In genomic region chr12:10357756-10358155, GRCm38 (mm10) we compare ENCODE assay signal across 25 mouse cellular contexts. TPM values are rescaled to one million over a fixed set of nuclear protein-coding genes. Genes with fewer than 3 reads are reported as not detected.
DNase-seq lines count a peak whose midpoint lies in the region; TF ChIP-seq lines count a peak whose summit lies in the region.
"Had no signal": no experiment of that assay in that cellular context is flagged by ENCODE, and none has a peak within 500 bp of the region (broad histone marks: within the 10 kb centered on the region; RNA-seq: fewer than 3 reads in every experiment).

No protein-coding gene starts in this region.

- no peak overlapping the region for H3K4me3 ChIP-seq in kidney, adult 2 months (ENCODE audit: insufficient read depth, low read depth, low read length)
- H3K4me3 ChIP-seq: embryonic facial prominence, embryonic 15.5 days; erythroblast, embryonic 14.5 days; forebrain, embryonic 15.5 days; gastrocnemius, adult 2 months; heart, embryonic 13.5 days; hindbrain, embryonic 15.5 days had no signal

- peak; percentile 61 for DNase-seq in embryo, embryonic 10 days (ENCODE audit: low spot score)
- DNase-seq in embryo, embryonic 9.5 days (ENCODE audit: extremely low spot score): peak; percentile 6
- peak; percentile 20 for DNase-seq in forelimb bud, embryonic 11.5 days (ENCODE audit: low read depth, low spot score)
- DNase-seq in kidney, adult 2 months: no peak
- no peak for DNase-seq in frontal cortex, adult 2 months (ENCODE audit: extremely low spot score in 1 of 2, low spot score in 1 of 2)
- DNase-seq in gastrocnemius, adult 18-20 months (ENCODE audit: low spot score): no peak
- DNase-seq: adrenal gland, adult 2 months; cerebellum, adult 11-12 months; cerebellum, adult 9-10 months; cerebellum, postnatal 36 days; gastrocnemius, adult 2 months; gastrocnemius, postnatal 36 days; heart, adult 11 months; heart, postnatal 36 days had no signal

- TF ChIP-seq CTCF in kidney, adult 2 months (conservative IDR thresholded peaks at IDR 0.05; ENCODE audit: insufficient read depth, insufficient read length, low read depth, low read length): no peak

- no peaks in the 10 kb centered on the region for H3K4me1 ChIP-seq in kidney, adult 2 months (ENCODE audit: control insufficient read depth, insufficient read depth, low read length)
- H3K4me1 ChIP-seq: embryonic facial prominence, embryonic 15.5 days; forebrain, embryonic 15.5 days; heart, embryonic 13.5 days; hindbrain, embryonic 15.5 days had no signal

- H3K36me3 ChIP-seq in kidney, adult 2 months (ENCODE audit: control insufficient read depth, insufficient read depth, low read length): no peaks in the 10 kb centered on the region
- H3K36me3 ChIP-seq: embryonic facial prominence, embryonic 15.5 days; forebrain, embryonic 15.5 days; heart, embryonic 13.5 days; hindbrain, embryonic 15.5 days had no signal

- H3K27ac ChIP-seq in kidney, adult 2 months (ENCODE audit: insufficient read depth, low read depth, low read length): no peak overlapping the region
- H3K27ac ChIP-seq: embryonic facial prominence, embryonic 15.5 days; forebrain, embryonic 15.5 days; gastrocnemius, adult 2 months; heart, embryonic 13.5 days; hindbrain, embryonic 15.5 days had no signal

- 75% methylated on average over 6 of the region's 6 CpGs for WGBS in kidney, adult 2 months

- TF ChIP-seq POLR2A in kidney, adult 2 months (IDR thresholded peaks at IDR 0.05; ENCODE audit: low read depth, low read length): no peak

- no peaks in the 10 kb centered on the region for H3K27me3 ChIP-seq in kidney, adult 2 months (replicated peaks; ENCODE audit: control insufficient read depth, insufficient read depth, low read length)
- H3K27me3 ChIP-seq: CH12.LX; embryonic facial prominence, embryonic 15.5 days; forebrain, embryonic 15.5 days; heart, embryonic 13.5 days; hindbrain, embryonic 15.5 days had no signal

RNA-seq across cellular contexts. Expression of gene Nt5c1b, which starts 12.0 kb away (rescaled TPM):
- polyA plus RNA-seq in kidney, adult 2 months (2012; rRNA removed): 0.09 and 0.14 TPM in 2 replicates
- not detected in 2 replicates for polyA plus RNA-seq in frontal cortex, adult 2 months (2012; rRNA removed)
- total RNA-seq in gastrocnemius, adult 18-20 months (2021): not detected
- total RNA-seq: adrenal gland, adult 2 months; adrenal gland, postnatal 4 days; CH12.LX; gastrocnemius, adult 2 months; gastrocnemius, postnatal 36 days; heart, postnatal 36 days had no signal
- polyA plus RNA-seq: adrenal gland, adult 2 months; brain, embryonic 14.5 days; embryonic facial prominence, embryonic 15.5 days; erythroblast, embryonic 14.5 days; forebrain, embryonic 15.5 days; heart, embryonic 13.5 days; heart, postnatal 0 days; hindbrain, embryonic 11.5 days; hindbrain, embryonic 15.5 days; intestine, postnatal 0 days had no signal

RNA-seq across cellular contexts. Expression of gene Rdh14, which starts 32.8 kb away (rescaled TPM):
- 22.8 and 23.7 TPM in 2 replicates for polyA plus RNA-seq in kidney, adult 2 months (2012; rRNA removed)
- 34.2 and 37.7 TPM in 2 replicates for polyA plus RNA-seq in frontal cortex, adult 2 months (2012; rRNA removed)
- 10 to 100 TPM; 42.1 to 45.3 TPM for total RNA-seq in gastrocnemius, adult 18-20 months (2021)

Comparison
In these comparisons a context has a peak if more than half of its experiments do, and no peak if none do; other contexts are left out.
1. DNase-seq: peak in embryo, embryonic 10 days (single experiment), embryo, embryonic 9.5 days (single experiment) and forelimb bud, embryonic 11.5 days (single experiment); none in kidney, adult 2 months (single experiment), frontal cortex, adult 2 months (0 of 2) and gastrocnemius, adult 18-20 months (single experiment).